Mouse (Mus musculus) erythroblast, embryonic 14.5 days (primary cell): Measurements from ENCODE around the gene Aldh2.

ENCODE experiments used
- GATA1 ChIP-seq: IDR thresholded peaks from 2 replicates; pipeline ENCODE4 v1.6.1; 2012; ENCODE audit warnings: low read length, inconsistent platforms, mixed read lengths
- TAL1 ChIP-seq: IDR thresholded peaks from 3 replicates; pipeline ENCODE4 v1.6.1; 2012; ENCODE audit warnings: low read length, inconsistent platforms, mixed read lengths

GRCm38 (mm10) chr5:121545793-121546529 is 47.7 kb downstream of the Aldh2 start, which contains the start of gene Mapkapk5:
- TF ChIP-seq GATA1 (no peak), TAL1 (no peak)
